ENCODE assay signal across 8 mouse cellular contexts in the genomic region with DNA sequence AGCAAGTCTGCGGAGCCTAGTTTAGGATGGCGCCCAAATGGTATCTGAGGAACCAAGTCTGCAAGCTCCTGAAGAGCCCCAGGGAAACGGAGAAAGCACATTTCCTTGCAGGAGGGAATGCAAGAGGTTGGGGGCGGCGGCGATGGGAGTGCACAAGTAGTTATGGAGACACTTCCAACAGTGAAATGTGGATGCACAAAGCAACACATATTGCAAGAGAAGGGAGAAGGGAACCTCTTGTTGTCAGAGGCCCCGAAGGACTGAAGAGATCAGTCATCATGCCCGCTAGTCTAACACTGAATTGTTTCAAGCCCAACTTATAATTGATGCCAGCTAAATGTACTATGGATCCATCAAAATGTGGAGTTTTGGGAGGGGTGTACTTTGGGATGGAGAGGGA. TPM values are rescaled to one million over a fixed set of nuclear protein-coding genes. Genes with fewer than 3 reads are reported as not detected.
DNase-seq lines count a peak whose midpoint lies in the region; ATAC-seq and TF ChIP-seq lines count a peak whose summit lies in the region.

No protein-coding gene starts in this region.

- no peaks in the 10 kb centered on the region for H3K9me3 ChIP-seq in lung, embryonic 14.5 days (ENCODE audit: low read depth, low read length)
- H3K9me3 ChIP-seq in midbrain, embryonic 16.5 days (replicated peaks; ENCODE audit: control insufficient read depth, low read length, poor library complexity, severe bottlenecking), result no peaks in the 10 kb centered on the region

- H3K4me3 ChIP-seq in lung, embryonic 14.5 days (ENCODE audit: low read depth, low read length), result no peak overlapping the region; the same call in 1 of the 2 replicates
- H3K4me3 ChIP-seq in lung, adult 2 months (replicated peaks; ENCODE audit: extremely low read depth, low read depth, low read length), result no peak overlapping the region
- H3K4me3 ChIP-seq in cortical plate, adult 2 months (ENCODE audit: insufficient read depth, low read length), result 0 out of 2 replicates have a peak overlapping the region, but pooled peaks have one; percentile 28
- H3K4me3 ChIP-seq in midbrain, embryonic 16.5 days (ENCODE audit: low read depth, low read length), result peak overlapping the region; percentile 48

- peak overlapping the region; percentile 53 for H3K4me2 ChIP-seq in lung, embryonic 14.5 days
- H3K4me2 ChIP-seq in midbrain, embryonic 16.5 days (ENCODE audit: low read length), result peak overlapping the region; percentile 53

- peak; percentile 45 for DNase-seq in lung, embryonic 14.5 days
- no peak for DNase-seq in lung, adult 2 months
- peak; percentile 17 for DNase-seq in gastrocnemius, postnatal 14 days
- peak; percentile 51 for DNase-seq in kidney, postnatal 10 days
- no peak for DNase-seq in T-cell, adult 2 months (ENCODE audit: low spot score)

- no peaks in the 10 kb centered on the region for H3K36me3 ChIP-seq in lung, embryonic 14.5 days (ENCODE audit: insufficient read depth)
- no peaks in the 10 kb centered on the region for H3K36me3 ChIP-seq in midbrain, embryonic 16.5 days (ENCODE audit: control insufficient read depth, insufficient read depth, low read length)

- peak overlapping the region; percentile 50; the same call in 1 of the 2 replicates for H3K27ac ChIP-seq in lung, embryonic 14.5 days (ENCODE audit: low read depth)
- no peak overlapping the region for H3K27ac ChIP-seq in cortical plate, adult 2 months (ENCODE audit: insufficient read depth, low read length)
- peak overlapping the region; percentile 79 for H3K27ac ChIP-seq in midbrain, embryonic 16.5 days (ENCODE audit: low read length)

- ATAC-seq in lung, embryonic 14.5 days (ENCODE audit: insufficient read depth), result no peak
- no peak for ATAC-seq in midbrain, embryonic 16.5 days
- ATAC-seq in erythroblast, adult 5-6 weeks (replicated peaks; ENCODE audit: low FRiP score, poor library complexity, severe bottlenecking), result no peak

- H3K9ac ChIP-seq in lung, embryonic 14.5 days, result no peak overlapping the region
- H3K9ac ChIP-seq in midbrain, embryonic 16.5 days (ENCODE audit: low read depth, low read length), result no peak overlapping the region

- peaks cover 6% of the 10 kb centered on the region; the same call in 1 of the 2 replicates for H3K4me1 ChIP-seq in lung, embryonic 14.5 days (ENCODE audit: insufficient read depth)
- no peaks in the 10 kb centered on the region; the same call in 1 of the 2 replicates for H3K4me1 ChIP-seq in lung, adult 2 months (ENCODE audit: control insufficient read depth, insufficient read depth, low read length)
- no peaks in the 10 kb centered on the region; the same call in 1 of the 2 replicates for H3K4me1 ChIP-seq in cortical plate, adult 2 months (ENCODE audit: control insufficient read depth, insufficient read depth, low read length)
- peaks cover 14% of the 10 kb centered on the region; the same call in 1 of the 2 replicates for H3K4me1 ChIP-seq in midbrain, embryonic 16.5 days (ENCODE audit: control insufficient read depth, insufficient read depth, low read length)

- TF ChIP-seq CTCF in lung, embryonic 14.5 days (IDR thresholded peaks at IDR 0.05; ENCODE audit: low read depth), result no peak
- no peak for TF ChIP-seq CTCF in lung, adult 2 months (IDR thresholded peaks at IDR 0.05; ENCODE audit: insufficient read depth, low read length)
- no peak for TF ChIP-seq CTCF in cortical plate, adult 2 months (IDR thresholded peaks at IDR 0.05; ENCODE audit: extremely low read depth, insufficient read depth, low read length)

- WGBS in lung, embryonic 14.5 days, result 30% methylated on average over 8 of the region's 8 CpGs
- WGBS in lung, adult 2 months, result 42% methylated on average over 8 of the region's 8 CpGs
- 31% methylated on average over 8 of the region's 8 CpGs for WGBS in midbrain, embryonic 16.5 days

- intact Hi-C loops in gastrocnemius, postnatal 14 days (cut with DNase I; ENCODE audit: low total_unique reads), result no loop called here

- no peak for TF ChIP-seq POLR2A in lung, adult 2 months (IDR thresholded peaks at IDR 0.05; ENCODE audit: borderline replicate concordance, extremely low read depth, low read depth, low read length)
- TF ChIP-seq POLR2A in cortical plate, adult 2 months (IDR thresholded peaks at IDR 0.05; ENCODE audit: extremely low read depth, insufficient read depth, low read length), result no peak

- H3K27me3 ChIP-seq in lung, embryonic 14.5 days (ENCODE audit: insufficient read depth, low read length), result no peaks in the 10 kb centered on the region
- no peaks in the 10 kb centered on the region for H3K27me3 ChIP-seq in midbrain, embryonic 16.5 days (ENCODE audit: control insufficient read depth, insufficient read depth, low read depth, low read length)

RNA-seq across cellular contexts. Expression of a gene that starts 33.9 kb away (rescaled TPM):
- 8.3 and 8.4 TPM in 2 replicates for polyA plus RNA-seq in lung, embryonic 14.5 days (2014; fragmentation: Nextera tagmentation; extraction: Ambion mirVana)
- polyA plus RNA-seq in lung, adult 2 months (2012; rRNA removed), result 5.1 and 5.6 TPM in 2 replicates
- 31.7 and 40.8 TPM in 2 replicates for polyA plus RNA-seq in cortical plate, adult 2 months (2012; rRNA removed)
- total RNA-seq in gastrocnemius, postnatal 14 days (2021), result 1 to 10 TPM; 1.3 to 2.7 TPM
- polyA plus RNA-seq in midbrain, embryonic 16.5 days (2015; fragmentation: Nextera tagmentation; extraction: Ambion mirVana), result 148 and 217 TPM in 2 replicates
- not detected in 2 replicates for total RNA-seq in erythroblast, adult 5-6 weeks (2015; ENCODE audit: low replicate concordance)
- total RNA-seq in erythroblast, adult 5-6 weeks (2017; ENCODE audit: low replicate concordance), result 0.51 TPM in 1 of 2 replicates, not detected in the other

Comparison
In these comparisons a context has a peak if more than half of its experiments do, and no peak if none do; other contexts are left out.
1. DNase-seq: peak in lung, embryonic 14.5 days (single experiment), gastrocnemius, postnatal 14 days (single experiment) and kidney, postnatal 10 days (single experiment); none in lung, adult 2 months (single experiment) and T-cell, adult 2 months (single experiment).
2. H3K4me3 ChIP-seq: peak in cortical plate, adult 2 months (single experiment) and midbrain, embryonic 16.5 days (single experiment); none in lung, embryonic 14.5 days (single experiment) and lung, adult 2 months (single experiment).